Comparison of ENCODE assay signal across 8 mouse cellular contexts in genomic region chrX:103617405-103618095, GRCm38 (mm10). TPM values are rescaled to one million over a fixed set of nuclear protein-coding genes. Genes with fewer than 3 reads are reported as not detected.
A peak's percentile ranks its signal among the peaks of the same experiment; 100 is the strongest.
DNase-seq lines count a peak whose midpoint lies in the region; ATAC-seq and TF ChIP-seq lines count a peak whose summit lies in the region.

No protein-coding gene starts in this region.

- TF ChIP-seq POLR2A in thymus, adult 2 months (IDR thresholded peaks at IDR 0.05; ENCODE audit: control insufficient read depth, extremely low read depth, insufficient read depth, low read length, poor library complexity), result no peak

- peak overlapping the region; percentile 61 for H3K9ac ChIP-seq in forebrain, embryonic 12.5 days
- H3K9ac ChIP-seq in liver, embryonic 12.5 days, result peak overlapping the region; percentile 74

- peaks cover 22% of the 10 kb centered on the region for H3K36me3 ChIP-seq in erythroblast, embryonic 14.5 days (ENCODE audit: control insufficient read depth)
- peaks cover 4% of the 10 kb centered on the region; the same call in 1 of the 2 replicates for H3K36me3 ChIP-seq in forebrain, embryonic 12.5 days (replicated peaks)
- peaks cover 22% of the 10 kb centered on the region for H3K36me3 ChIP-seq in liver, embryonic 12.5 days
- H3K36me3 ChIP-seq in thymus, adult 2 months (ENCODE audit: control insufficient read depth, insufficient read depth, low read length), result no peaks in the 10 kb centered on the region

- no peak for TF ChIP-seq CTCF in thymus, adult 2 months (IDR thresholded peaks at IDR 0.05; ENCODE audit: borderline replicate concordance, control insufficient read depth, extremely low read depth, insufficient read depth, low read length, poor library complexity)

- DNase-seq in 416B (ENCODE audit: low read depth), result peak; percentile 16
- no peak for DNase-seq in thymus, adult 2 months
- DNase-seq in frontal cortex, postnatal 25 days (ENCODE audit: low spot score in 2 of 2), result no peak
- no peak for DNase-seq in urinary bladder, postnatal 25 days (ENCODE audit: low spot score)

- H3K4me1 ChIP-seq in erythroblast, embryonic 14.5 days (ENCODE audit: control insufficient read depth), result peaks cover 38% of the 10 kb centered on the region
- peaks cover 15% of the 10 kb centered on the region for H3K4me1 ChIP-seq in forebrain, embryonic 12.5 days
- peaks cover 21% of the 10 kb centered on the region for H3K4me1 ChIP-seq in liver, embryonic 12.5 days
- no peaks in the 10 kb centered on the region for H3K4me1 ChIP-seq in thymus, adult 2 months (replicated peaks; ENCODE audit: control insufficient read depth, insufficient read depth, low read length)

- no peak for ATAC-seq in erythroblast, adult 5-6 weeks (replicated peaks; ENCODE audit: low FRiP score, poor library complexity, severe bottlenecking)
- no peak for ATAC-seq in forebrain, embryonic 12.5 days (ENCODE audit: low FRiP score)
- ATAC-seq in liver, embryonic 12.5 days, result no peak

- peak overlapping the region; percentile 93 for H3K27ac ChIP-seq in forebrain, embryonic 12.5 days
- H3K27ac ChIP-seq in liver, embryonic 12.5 days, result peak overlapping the region; percentile 88
- no peak overlapping the region for H3K27ac ChIP-seq in thymus, adult 2 months (ENCODE audit: control insufficient read depth, insufficient read depth, low read length)

- 23% methylated on average over 8 of the region's 8 CpGs for WGBS in forebrain, embryonic 12.5 days
- 21% methylated on average over 8 of the region's 8 CpGs for WGBS in liver, embryonic 12.5 days (ENCODE audit: insufficient replicate concordance)
- WGBS in thymus, adult 2 months, result 38% methylated on average over 8 of the region's 8 CpGs

- H3K9me3 ChIP-seq in erythroblast, embryonic 14.5 days (ENCODE audit: control insufficient read depth, low read length), result no peaks in the 10 kb centered on the region
- no peaks in the 10 kb centered on the region for H3K9me3 ChIP-seq in forebrain, embryonic 12.5 days
- no peaks in the 10 kb centered on the region for H3K9me3 ChIP-seq in liver, embryonic 12.5 days (replicated peaks)

- peak overlapping the region; percentile 80 for H3K4me3 ChIP-seq in erythroblast, embryonic 14.5 days (replicated peaks)
- H3K4me3 ChIP-seq in forebrain, embryonic 12.5 days (replicated peaks), result peak overlapping the region; percentile 43
- peak overlapping the region; percentile 67 for H3K4me3 ChIP-seq in liver, embryonic 12.5 days
- no peak overlapping the region for H3K4me3 ChIP-seq in thymus, adult 2 months (ENCODE audit: control insufficient read depth, insufficient read depth, low read length)

- peak overlapping the region; percentile 58 for H3K4me2 ChIP-seq in forebrain, embryonic 12.5 days
- peak overlapping the region; percentile 69 for H3K4me2 ChIP-seq in liver, embryonic 12.5 days

- no peaks in the 10 kb centered on the region for H3K27me3 ChIP-seq in erythroblast, embryonic 14.5 days (ENCODE audit: control insufficient read depth)
- H3K27me3 ChIP-seq in forebrain, embryonic 12.5 days, result no peaks in the 10 kb centered on the region
- H3K27me3 ChIP-seq in liver, embryonic 12.5 days (replicated peaks), result no peaks in the 10 kb centered on the region
- H3K27me3 ChIP-seq in thymus, adult 2 months (ENCODE audit: control insufficient read depth, insufficient read depth, low read length), result no peaks in the 10 kb centered on the region

RNA-seq across cellular contexts. Expression of gene Zcchc13, which starts 12.8 kb away (rescaled TPM):
- not detected in 2 replicates for polyA plus RNA-seq in erythroblast, embryonic 14.5 days (2012)
- 3.1 TPM in 1 of 2 replicates, not detected in the other for total RNA-seq in erythroblast, adult 5-6 weeks (2015; ENCODE audit: low replicate concordance)
- not detected in 2 replicates for total RNA-seq in erythroblast, adult 5-6 weeks (2017; ENCODE audit: low replicate concordance)
- polyA plus RNA-seq in forebrain, embryonic 12.5 days (2016; fragmentation: Nextera tagmentation; extraction: Ambion mirVana), result not detected in 2 replicates
- not detected in 2 replicates for polyA plus RNA-seq in liver, embryonic 12.5 days (2016; fragmentation: Nextera tagmentation; extraction: Ambion mirVana)
- 0.12 TPM in 1 of 2 replicates, not detected in the other for polyA plus RNA-seq in thymus, adult 2 months (2012; rRNA removed)
